Mouse (Mus musculus) neutrophil, adult 59 days (primary cell): Measurements from ENCODE around the gene Zfyve1. TPM values are rescaled to one million over a fixed set of nuclear protein-coding genes. Genes with fewer than 3 reads are reported as not detected.

Experiments used
- total RNA-seq, 2 experiments: library from RNA; stranded (reverse); gene quantifications; 1 replicate in 1 of 2; 2 replicates in 1 of 2; pipeline ENCODE4 v1.2.4; 2023

Zfyve1 gene
- total RNA-seq = 10 to 100 TPM; 27.2 to 29.0 TPM

DNA sequence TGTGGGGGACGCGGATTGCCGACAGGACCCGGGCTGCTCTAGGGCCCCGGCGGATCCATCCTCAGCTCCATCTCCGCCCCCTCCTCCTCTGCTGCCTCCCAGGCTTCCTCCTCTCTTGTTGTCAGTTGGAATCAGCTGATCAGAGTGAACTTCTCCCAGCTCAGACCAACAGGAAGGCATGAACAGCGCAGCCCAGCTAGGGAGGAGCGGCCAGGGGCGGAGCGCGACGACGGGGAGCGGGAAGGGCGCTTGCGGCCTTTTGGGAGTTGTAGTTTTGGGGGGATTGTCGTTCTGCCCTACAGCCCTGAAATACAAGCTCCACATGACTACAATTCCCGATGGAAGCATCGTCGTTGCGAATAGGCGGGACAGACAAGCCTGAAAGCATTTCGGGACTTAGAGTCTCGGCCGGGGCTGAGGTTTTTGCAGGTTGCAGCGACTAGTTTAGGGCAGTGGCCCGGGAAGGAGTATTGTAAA lies at the start of gene Zfyve1:
Gene Zfyve1, minus strand, starts transcription at position 198 of the 477 bp plus-strand sequence.

DNA sequence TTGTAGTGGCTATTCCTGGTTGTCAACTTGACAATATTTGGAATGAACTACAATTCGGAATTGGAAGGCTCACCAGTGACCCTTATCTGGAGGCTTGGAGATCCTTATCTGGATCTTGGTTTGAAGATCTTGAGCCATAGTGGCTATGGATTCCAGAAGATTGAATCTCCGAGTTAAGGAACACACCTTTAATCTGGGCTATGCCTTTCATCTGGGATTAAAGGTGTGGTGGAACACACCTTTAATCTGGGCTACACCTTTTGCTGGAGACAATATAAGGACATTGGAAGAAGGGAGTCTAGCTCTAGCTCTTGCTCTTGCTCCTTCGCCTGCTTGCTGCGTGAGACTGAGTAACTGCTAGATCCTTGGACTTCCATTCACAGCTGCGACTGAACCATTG lies 33.9 kb upstream of the Zfyve1 start, which contains the start of gene Rbm25:
Gene Rbm25, plus strand, starts transcription at position 301 of the 400 bp plus-strand sequence.

DNA sequence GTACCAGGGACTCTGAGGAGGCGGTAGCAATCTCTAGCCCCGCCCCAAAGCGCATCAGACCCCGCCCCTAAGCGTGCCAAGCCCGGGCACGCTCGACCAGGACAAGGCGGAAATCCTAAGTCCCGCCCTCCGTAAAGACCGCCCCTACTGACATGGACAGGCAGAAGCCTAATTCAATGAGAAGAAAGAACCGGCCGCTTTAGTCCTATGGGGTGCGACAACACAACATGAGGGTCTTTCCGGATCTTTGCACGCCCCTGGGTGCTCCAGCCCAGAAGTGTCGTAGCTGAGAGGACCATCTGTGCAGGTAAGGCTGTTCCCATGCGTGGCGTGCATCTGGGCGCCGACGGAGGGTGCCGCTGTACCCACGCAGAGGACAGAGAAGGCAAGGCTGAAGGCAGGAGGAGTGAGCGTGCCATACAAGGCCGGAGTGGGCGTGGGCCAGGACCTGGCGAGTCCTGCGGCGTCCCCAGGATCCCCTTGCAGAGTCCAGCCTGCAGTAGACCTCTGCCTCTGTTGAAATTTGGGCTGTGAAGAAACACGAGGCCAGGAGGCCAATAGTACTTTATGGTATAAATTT lies 76.6 kb downstream of the Zfyve1 start, which contains the start of gene Dcaf4:
Gene Dcaf4, plus strand, starts transcription at position 156 of the 580 bp plus-strand sequence.

Other genes starting within 250 kb of the Zfyve1 start
- 1 to 10 TPM in 1 of 2 experiments, under 1 TPM in 1; 0.86 to 1.9 TPM for gene Dpf3, start 109.5 kb downstream of the Zfyve1 start, total RNA-seq
- gene Dcaf4, start 76.8 kb downstream of the Zfyve1 start, total RNA-seq = 1 to 10 TPM; 7.7 to 8.1 TPM
- 100 to 1,000 TPM; 133 to 160 TPM for gene Rbm25, start 34.0 kb upstream of the Zfyve1 start, total RNA-seq
- 100 to 1,000 TPM; 116 to 126 TPM for gene Psen1, start 90.9 kb upstream of the Zfyve1 start, total RNA-seq
- gene Papln, start 166.4 kb upstream of the Zfyve1 start, total RNA-seq = under 1 TPM; 0.11 to 0.13 TPM